Mouse (Mus musculus) CD4-positive naive resting alpha-beta T cell, adult 76 days (primary cell): ENCODE results near the gene Rad51d. TPM values are rescaled to one million over a fixed set of nuclear protein-coding genes. Genes with fewer than 3 reads are reported as not detected.

Experiments
- total RNA-seq: library from RNA; stranded (reverse); gene quantifications from one replicate; pipeline ENCODE4 v1.2.4, GENCODE M21; 2023

The Rad51d gene
- total RNA-seq = 15.1 TPM

DNA sequence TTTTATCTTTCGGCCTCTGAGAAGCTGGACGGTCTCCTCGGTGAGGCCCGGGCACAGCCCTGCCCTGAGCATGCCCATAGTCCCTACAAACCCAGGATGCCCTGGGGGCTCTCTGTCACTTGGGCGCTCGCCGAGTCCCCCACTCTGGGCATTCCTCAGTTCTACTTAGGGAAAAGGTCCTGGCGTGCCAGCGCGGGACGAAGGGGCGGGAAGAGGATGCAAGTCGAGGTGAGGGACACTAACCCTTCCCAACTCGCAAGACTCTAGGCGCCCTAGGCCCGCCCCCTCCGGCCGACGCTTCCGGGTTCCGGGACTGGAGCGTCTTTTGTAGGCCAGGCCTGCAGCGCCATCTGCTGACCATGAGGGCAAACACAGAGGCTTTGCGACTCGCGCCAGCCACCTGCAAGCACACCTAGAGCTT, at the start of gene Rad51d:
Gene Rad51d, minus strand, starts transcription at position 273 of the 421 bp plus-strand sequence.

DNA sequence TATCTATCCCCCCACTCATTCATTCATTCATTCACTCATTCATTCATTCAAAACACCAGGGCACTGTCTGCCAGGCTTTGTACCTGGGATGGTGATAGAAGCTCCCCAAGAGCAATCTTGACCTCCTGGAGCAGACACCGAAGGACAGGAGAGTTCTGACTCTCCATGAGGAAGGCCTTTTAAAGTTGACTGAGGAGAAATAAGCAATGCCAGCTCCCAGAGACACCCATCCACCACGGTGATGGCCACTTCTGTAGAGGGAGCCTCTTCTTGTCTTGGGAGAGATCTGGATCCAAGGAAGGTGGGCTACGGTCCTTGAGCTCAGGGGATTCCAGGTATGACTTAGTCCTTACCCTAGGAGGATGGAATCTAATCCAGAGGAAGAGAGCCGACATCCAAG, 19.8 kb upstream of the Rad51d start, which contains the start of gene Unc45b:
Gene Unc45b, plus strand, starts transcription at position 301 of the 400 bp plus-strand sequence.

DNA sequence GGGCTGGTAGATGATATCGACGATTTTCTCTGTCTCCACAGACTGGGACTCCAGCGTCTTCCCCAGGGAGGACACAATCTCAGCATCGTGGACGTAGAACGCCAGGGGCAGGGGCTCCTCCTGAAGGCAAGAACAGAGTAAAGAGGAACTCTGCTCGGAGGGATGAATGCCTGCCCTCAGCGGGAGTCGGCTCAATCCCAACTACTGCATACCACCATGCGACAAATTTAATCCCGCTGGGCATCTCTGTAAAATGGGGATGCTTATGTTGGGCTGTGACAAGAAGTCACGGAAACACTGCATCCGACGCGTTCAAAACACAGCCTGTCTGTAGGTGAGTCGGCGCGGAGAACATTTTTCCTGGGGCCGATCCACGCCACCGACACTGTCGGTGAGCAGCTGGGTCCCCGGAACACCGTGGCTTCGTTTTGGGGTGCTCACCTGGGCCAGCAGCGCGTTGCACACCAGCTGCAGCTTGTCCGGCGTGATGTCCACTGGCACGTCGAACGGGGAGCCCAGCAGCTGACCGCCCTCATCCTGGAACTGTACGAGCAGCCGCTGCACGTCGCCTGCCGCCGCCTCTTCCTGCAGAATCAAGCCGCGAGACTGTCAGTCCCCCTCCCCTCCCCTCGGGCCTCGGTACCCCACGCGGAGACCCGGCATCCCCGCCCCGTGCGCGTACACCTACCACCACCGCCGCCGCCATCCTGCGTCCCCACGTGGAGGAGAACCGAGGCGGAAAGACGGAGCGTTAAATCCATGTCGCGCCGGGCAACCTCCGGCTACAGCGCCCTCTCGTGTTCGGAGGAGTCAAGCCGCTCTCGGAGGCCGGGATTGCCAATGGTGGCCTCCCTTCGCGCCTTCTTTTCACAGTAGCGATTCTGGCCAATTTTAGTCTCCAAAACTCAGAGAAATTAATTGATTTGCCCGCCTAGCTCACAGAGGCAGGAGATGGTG, 17.5 kb upstream of the Rad51d start, which contains the start of gene Nle1:
Gene Nle1, minus strand, starts transcription at position 761 of the 957 bp plus-strand sequence.

DNA sequence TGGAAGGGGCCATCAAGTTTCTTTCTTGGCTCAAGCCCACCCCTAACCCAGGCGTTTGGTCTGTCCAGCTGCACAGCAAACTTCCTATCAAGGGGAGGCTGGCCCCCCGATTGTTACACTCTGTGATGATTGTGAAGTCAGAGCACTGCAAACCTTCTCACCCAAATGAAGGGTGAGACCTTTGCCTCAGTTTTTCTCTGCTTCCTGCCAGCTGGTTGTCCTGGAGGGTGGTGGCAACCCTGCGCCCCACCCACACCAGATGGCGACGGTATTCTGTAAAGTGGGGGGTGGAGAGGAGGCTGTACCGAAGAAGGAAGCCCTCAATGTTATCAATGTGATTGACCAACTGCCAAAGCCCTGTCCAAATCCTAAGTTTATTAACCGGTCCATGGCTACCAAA, 1.5 kb upstream of the Rad51d start, which contains the start of gene Fndc8:
Gene Fndc8, plus strand, starts transcription at position 189 of the 400 bp plus-strand sequence.

GRCm38 (mm10) chr11:82871031-82871446, 19.4 kb downstream of the Rad51d start, which contains the start of gene Rffl:
Gene Rffl, minus strand, starts transcription at chr11:82871210.

Other genes starting within 250 kb of the Rad51d start
- gene Cct6b, start 126.3 kb downstream of the Rad51d start, total RNA-seq = 0.79 TPM
- gene Zfp830, start 126.3 kb downstream of the Rad51d start, total RNA-seq = 41.2 TPM
- gene Lig3, start 109.5 kb downstream of the Rad51d start, total RNA-seq = 41.7 TPM
- gene Rffl, start 19.4 kb downstream of the Rad51d start, total RNA-seq = 18.8 TPM
- not detected for gene Fndc8, start 1.5 kb upstream of the Rad51d start, total RNA-seq
- 77.4 TPM for gene Nle1, start 17.8 kb upstream of the Rad51d start, total RNA-seq
- gene Unc45b, start 19.9 kb upstream of the Rad51d start, total RNA-seq = not detected
- gene Slfn5, start 60.7 kb upstream of the Rad51d start, total RNA-seq = 40.0 TPM
- 15.5 TPM for gene Slfn9, start 101.2 kb upstream of the Rad51d start, total RNA-seq
- 52.1 TPM for gene Slfn8, start 130.2 kb upstream of the Rad51d start, total RNA-seq
- gene Slfn2, start 174.5 kb upstream of the Rad51d start, total RNA-seq = 173 TPM
- 113 TPM for gene Slfn1, start 226.2 kb upstream of the Rad51d start, total RNA-seq